Mouse (Mus musculus): ENCODE results near the gene Hoxa11. TPM values are rescaled to one million over a fixed set of nuclear protein-coding genes. Genes with fewer than 3 reads are reported as not detected.

Hoxa11 gene
- polyA plus RNA-seq, 1 experiment from 2014 or later = not detected

GRCm38 (mm10) chr6:52249826-52250225 is 4.2 kb upstream of the Hoxa11 start:
- H3K36me3 ChIP-seq = no peaks in the 10 kb centered on the region

GRCm38 (mm10) chr6:52249415-52249738 is 3.8 kb upstream of the Hoxa11 start:
- no peaks in the 10 kb centered on the region for H3K9me3 ChIP-seq (replicated peaks)
- H3K36me3 ChIP-seq = no peaks in the 10 kb centered on the region
- H3K27ac ChIP-seq (replicated peaks) = no peak overlapping the region
- peaks cover 11% of the 10 kb centered on the region for H3K4me1 ChIP-seq
- WGBS = under 1% methylated on average over 16 of the region's 16 CpGs
- H3K4me3 ChIP-seq = no peak overlapping the region
- peaks cover 100% of the 10 kb centered on the region for H3K27me3 ChIP-seq (ENCODE audit: low read depth, poor library complexity, severe bottlenecking)
- DNase-seq (ENCODE audit: low spot score) = no peak

More at GRCm38 (mm10) chr6:52249826-52250225, 4.2 kb upstream of the Hoxa11 start:
- no peak overlapping the region for H3K27ac ChIP-seq (replicated peaks)
- H3K4me1 ChIP-seq = peaks cover 11% of the 10 kb centered on the region
- no peak overlapping the region for H3K4me3 ChIP-seq
- no peaks in the 10 kb centered on the region for H3K9me3 ChIP-seq (replicated peaks)
- H3K27me3 ChIP-seq (ENCODE audit: low read depth, poor library complexity, severe bottlenecking) = peaks cover 100% of the 10 kb centered on the region
- under 1% methylated on average over 4 of the region's 4 CpGs for WGBS
- DNase-seq (ENCODE audit: low spot score) = no peak

GRCm38 (mm10) chr6:52248638-52249414 is 3.2 kb upstream of the Hoxa11 start:
- Histone ChIP-seq H3K36me3 (no peaks in the 10 kb centered on the region), H3K27me3 (ENCODE audit: low read depth, poor library complexity, severe bottlenecking) (peaks cover 100% of the 10 kb centered on the region), H3K27ac (replicated peaks) (no peak overlapping the region), H3K4me3 (no peak overlapping the region), H3K4me1 (peaks cover 11% of the 10 kb centered on the region), H3K9me3 (replicated peaks) (no peaks in the 10 kb centered on the region)
- 2% methylated on average over 27 of the region's 27 CpGs for WGBS
- no peak for DNase-seq (ENCODE audit: low spot score)

GRCm38 (mm10) chr6:52247766-52248637 is 2.4 kb upstream of the Hoxa11 start:
- WGBS = under 1% methylated on average over 23 of the region's 23 CpGs
- Histone ChIP-seq H3K4me3 (no peak overlapping the region), H3K27ac (replicated peaks) (no peak overlapping the region), H3K27me3 (ENCODE audit: low read depth, poor library complexity, severe bottlenecking) (peaks cover 100% of the 10 kb centered on the region), H3K36me3 (no peaks in the 10 kb centered on the region), H3K9me3 (replicated peaks) (no peaks in the 10 kb centered on the region), H3K4me1 (peaks cover 6% of the 10 kb centered on the region)
- peak; percentile 50 for DNase-seq (ENCODE audit: low spot score)

GRCm38 (mm10) chr6:52246916-52247315 is 1.3 kb upstream of the Hoxa11 start:
- Histone ChIP-seq H3K4me1 (peaks cover 6% of the 10 kb centered on the region), H3K27me3 (ENCODE audit: low read depth, poor library complexity, severe bottlenecking) (peaks cover 100% of the 10 kb centered on the region), H3K36me3 (no peaks in the 10 kb centered on the region), H3K27ac (replicated peaks) (no peak overlapping the region), H3K9me3 (replicated peaks) (no peaks in the 10 kb centered on the region), H3K4me3 (no peak overlapping the region)
- no peak for DNase-seq (ENCODE audit: low spot score)
- 4% methylated on average over 3 of the region's 3 CpGs for WGBS

GRCm38 (mm10) chr6:52246403-52246803 is 793 bp upstream of the Hoxa11 start:
- under 1% methylated on average over 26 of the region's 26 CpGs for WGBS
- peaks cover 6% of the 10 kb centered on the region for H3K4me1 ChIP-seq
- H3K4me3 ChIP-seq = no peak overlapping the region
- peaks cover 100% of the 10 kb centered on the region for H3K27me3 ChIP-seq (ENCODE audit: low read depth, poor library complexity, severe bottlenecking)
- no peak overlapping the region for H3K27ac ChIP-seq (replicated peaks)
- DNase-seq (ENCODE audit: low spot score) = no peak
- H3K9me3 ChIP-seq (replicated peaks) = no peaks in the 10 kb centered on the region
- H3K36me3 ChIP-seq = no peaks in the 10 kb centered on the region

- no peaks in the 10 kb centered on the region for H3K36me3 ChIP-seq
- H3K4me1 ChIP-seq = peaks cover 6% of the 10 kb centered on the region
- no peak overlapping the region for H3K27ac ChIP-seq (replicated peaks)
- no peaks in the 10 kb centered on the region for H3K9me3 ChIP-seq (replicated peaks)
- H3K4me3 ChIP-seq = no peak overlapping the region
- under 1% methylated on average over 71 of the region's 71 CpGs for WGBS
- DNase-seq (ENCODE audit: low spot score) = no peak
- peaks cover 100% of the 10 kb centered on the region for H3K27me3 ChIP-seq (ENCODE audit: low read depth, poor library complexity, severe bottlenecking)
Observed at GRCm38 (mm10) chr6:52245040-52245756, 412 bp downstream of the Hoxa11 start.

- no peak for DNase-seq (ENCODE audit: low spot score)
- H3K9me3 ChIP-seq (replicated peaks) = no peaks in the 10 kb centered on the region
- peaks cover 6% of the 10 kb centered on the region for H3K4me1 ChIP-seq
- no peak overlapping the region for H3K4me3 ChIP-seq
- 2% methylated on average over 23 of the region's 23 CpGs for WGBS
- H3K36me3 ChIP-seq = no peaks in the 10 kb centered on the region
- H3K27me3 ChIP-seq (ENCODE audit: low read depth, poor library complexity, severe bottlenecking) = peaks cover 100% of the 10 kb centered on the region
- H3K27ac ChIP-seq (replicated peaks) = no peak overlapping the region
Observed at GRCm38 (mm10) chr6:52244471-52245039, 1.1 kb downstream of the Hoxa11 start.

GRCm38 (mm10) chr6:52243681-52244121 is 1.9 kb downstream of the Hoxa11 start:
- Histone ChIP-seq H3K27me3 (ENCODE audit: low read depth, poor library complexity, severe bottlenecking) (peaks cover 100% of the 10 kb centered on the region), H3K36me3 (no peaks in the 10 kb centered on the region), H3K4me1 (peaks cover 6% of the 10 kb centered on the region), H3K9me3 (replicated peaks) (no peaks in the 10 kb centered on the region), H3K27ac (replicated peaks) (no peak overlapping the region), H3K4me3 (no peak overlapping the region)
- WGBS = under 1% methylated on average over 12 of the region's 12 CpGs
- no peak for DNase-seq (ENCODE audit: low spot score)

- Histone ChIP-seq H3K4me1 (peaks cover 3% of the 10 kb centered on the region), H3K27me3 (ENCODE audit: low read depth, poor library complexity, severe bottlenecking) (peaks cover 100% of the 10 kb centered on the region), H3K9me3 (replicated peaks) (no peaks in the 10 kb centered on the region), H3K27ac (replicated peaks) (no peak overlapping the region), H3K4me3 (no peak overlapping the region), H3K36me3 (no peaks in the 10 kb centered on the region)
- DNase-seq (ENCODE audit: low spot score) = no peak
- 2% methylated on average over 4 of the region's 4 CpGs for WGBS
Observed at GRCm38 (mm10) chr6:52242801-52243332, 2.7 kb downstream of the Hoxa11 start.

GRCm38 (mm10) chr6:52241001-52241621 is 4.5 kb downstream of the Hoxa11 start:
- no peaks in the 10 kb centered on the region for H3K9me3 ChIP-seq (replicated peaks)
- 7% methylated on average over 9 of the region's 9 CpGs for WGBS
- DNase-seq (ENCODE audit: low spot score) = no peak

More at GRCm38 (mm10) chr6:52241001-52241621, 4.5 kb downstream of the Hoxa11 start:
- Histone ChIP-seq H3K4me1 (peaks cover 3% of the 10 kb centered on the region), H3K4me3 (no peak overlapping the region), H3K27me3 (ENCODE audit: low read depth, poor library complexity, severe bottlenecking) (peaks cover 100% of the 10 kb centered on the region), H3K36me3 (no peaks in the 10 kb centered on the region), H3K27ac (replicated peaks) (no peak overlapping the region)

Data from midbrain, embryonic 10.5 days (tissue).